Mouse (Mus musculus): ENCODE data around the gene Tcf20. TPM values are rescaled to one million over a fixed set of nuclear protein-coding genes. Genes with fewer than 3 reads are reported as not detected.

Tcf20 gene
- polyA plus RNA-seq, 1 experiment from 2014 or later = 4.2 TPM

DNA sequence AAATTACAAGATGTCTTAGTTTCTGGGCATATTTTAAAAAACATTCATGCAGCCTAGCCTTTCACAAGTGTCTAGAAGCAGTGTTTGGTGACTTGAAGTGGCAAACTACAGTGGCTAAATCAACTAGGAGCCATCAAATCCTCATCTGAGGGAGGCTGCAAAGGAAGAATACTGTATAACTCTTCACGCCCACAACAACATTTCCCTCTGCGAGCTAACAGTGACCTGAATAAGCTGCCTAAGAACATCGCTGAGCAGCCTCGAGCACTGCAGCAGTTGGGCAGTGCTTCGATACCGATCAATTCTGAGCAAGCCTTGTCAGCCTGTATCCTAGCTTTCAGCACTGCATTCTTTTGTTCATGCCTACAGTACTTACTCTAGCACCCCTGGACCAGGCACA is 157.8 kb downstream of the Tcf20 start:
- no peaks in the 10 kb centered on the region for H3K27me3 ChIP-seq

DNA sequence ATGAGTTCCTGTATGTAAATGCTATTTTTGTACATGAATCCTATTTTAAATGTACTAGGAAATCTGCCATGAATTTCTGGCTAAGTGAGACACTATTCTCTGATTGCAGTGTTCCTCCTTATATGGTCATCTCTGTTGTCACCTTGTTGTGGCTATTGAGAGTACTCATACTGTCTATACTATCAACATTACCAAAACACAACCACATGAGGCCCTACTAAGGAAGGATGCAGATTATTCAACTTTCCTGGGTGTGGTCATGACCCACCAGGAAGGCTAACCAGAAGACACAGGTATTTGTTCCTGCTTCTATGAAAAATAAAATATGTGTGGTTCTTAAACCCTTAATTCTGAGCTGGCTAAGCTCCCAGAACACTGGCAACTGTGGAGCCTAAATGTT is 161.8 kb downstream of the Tcf20 start:
- Histone ChIP-seq H3K27me3 (no peaks in the 10 kb centered on the region), H3K4me2 (no peak overlapping the region), H3K27ac (no peak overlapping the region), H3K4me3 (no peak overlapping the region), H3K9me3 (replicated peaks) (no peaks in the 10 kb centered on the region), H3K9ac (no peak overlapping the region), H3K36me3 (no peaks in the 10 kb centered on the region), H3K4me1 (replicated peaks) (peaks cover 7% of the 10 kb centered on the region; the same call in 1 of the 2 replicates)
- ATAC-seq (replicated peaks; ENCODE audit: insufficient number of reproducible peaks, insufficient read depth, low FRiP score, low read depth) = no peak

More for the DNA sequence above, 157.8 kb downstream of the Tcf20 start:
- Histone ChIP-seq H3K36me3 (no peaks in the 10 kb centered on the region), H3K27ac (no peak overlapping the region), H3K4me2 (no peak overlapping the region), H3K9ac (no peak overlapping the region), H3K9me3 (replicated peaks) (no peaks in the 10 kb centered on the region), H3K4me3 (no peak overlapping the region), H3K4me1 (replicated peaks) (peaks cover 3% of the 10 kb centered on the region; the same call in 1 of the 2 replicates)
- no peak for ATAC-seq (replicated peaks; ENCODE audit: insufficient number of reproducible peaks, insufficient read depth, low FRiP score, low read depth)
- WGBS = 77% methylated on average over 6 of the region's 6 CpGs

DNA sequence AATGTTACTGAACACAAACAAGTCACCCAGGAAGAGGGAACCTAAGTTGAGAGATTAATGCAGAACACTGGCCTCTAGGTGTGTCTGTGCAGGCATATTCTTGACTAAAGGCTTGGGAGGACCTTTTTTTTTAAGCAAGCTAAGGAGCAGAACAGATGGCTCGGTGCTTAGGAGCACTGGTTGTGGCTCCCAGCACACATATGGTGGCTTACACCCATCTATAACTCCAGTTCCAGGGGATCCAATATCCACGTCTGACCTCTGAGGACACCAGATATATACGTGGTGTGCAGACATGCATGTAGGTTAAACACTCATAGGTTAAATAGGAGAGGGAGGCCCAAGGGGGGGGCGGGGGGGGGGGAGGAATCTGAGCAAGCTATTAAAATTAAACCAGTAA is 165.3 kb downstream of the Tcf20 start:
- Histone ChIP-seq H3K4me1 (replicated peaks) (peaks cover 7% of the 10 kb centered on the region; the same call in 1 of the 2 replicates), H3K9ac (no peak overlapping the region), H3K4me3 (no peak overlapping the region), H3K27ac (no peak overlapping the region), H3K36me3 (no peaks in the 10 kb centered on the region), H3K27me3 (no peaks in the 10 kb centered on the region), H3K9me3 (replicated peaks) (no peaks in the 10 kb centered on the region), H3K4me2 (no peak overlapping the region)
- ATAC-seq (replicated peaks; ENCODE audit: insufficient number of reproducible peaks, insufficient read depth, low FRiP score, low read depth) = no peak
- WGBS = 80% methylated on average over 3 of the region's 4 CpGs

GRCm38 (mm10) chr15:82821657-82822056 is 166.0 kb downstream of the Tcf20 start:
- H3K4me3 ChIP-seq = no peak overlapping the region
- no peak overlapping the region for H3K4me2 ChIP-seq
- no peaks in the 10 kb centered on the region for H3K27me3 ChIP-seq
- no peak for ATAC-seq (replicated peaks; ENCODE audit: insufficient number of reproducible peaks, insufficient read depth, low FRiP score, low read depth)
- H3K9ac ChIP-seq = no peak overlapping the region
- no peaks in the 10 kb centered on the region for H3K36me3 ChIP-seq
- H3K4me1 ChIP-seq (replicated peaks) = peaks cover 7% of the 10 kb centered on the region; the same call in 1 of the 2 replicates
- 78% methylated on average over 1 of the region's 1 CpGs for WGBS
- H3K9me3 ChIP-seq (replicated peaks) = no peaks in the 10 kb centered on the region
- H3K27ac ChIP-seq = no peak overlapping the region

GRCm38 (mm10) chr15:82815296-82815695 is 172.4 kb downstream of the Tcf20 start:
- Histone ChIP-seq H3K4me3 (no peak overlapping the region), H3K9ac (no peak overlapping the region), H3K4me2 (no peak overlapping the region), H3K4me1 (replicated peaks) (no peaks in the 10 kb centered on the region), H3K36me3 (peaks cover 8% of the 10 kb centered on the region), H3K27me3 (no peaks in the 10 kb centered on the region), H3K9me3 (replicated peaks) (no peaks in the 10 kb centered on the region), H3K27ac (no peak overlapping the region)
- ATAC-seq (replicated peaks; ENCODE audit: insufficient number of reproducible peaks, insufficient read depth, low FRiP score, low read depth) = no peak
- WGBS = 84% methylated on average over 4 of the region's 4 CpGs

DNA sequence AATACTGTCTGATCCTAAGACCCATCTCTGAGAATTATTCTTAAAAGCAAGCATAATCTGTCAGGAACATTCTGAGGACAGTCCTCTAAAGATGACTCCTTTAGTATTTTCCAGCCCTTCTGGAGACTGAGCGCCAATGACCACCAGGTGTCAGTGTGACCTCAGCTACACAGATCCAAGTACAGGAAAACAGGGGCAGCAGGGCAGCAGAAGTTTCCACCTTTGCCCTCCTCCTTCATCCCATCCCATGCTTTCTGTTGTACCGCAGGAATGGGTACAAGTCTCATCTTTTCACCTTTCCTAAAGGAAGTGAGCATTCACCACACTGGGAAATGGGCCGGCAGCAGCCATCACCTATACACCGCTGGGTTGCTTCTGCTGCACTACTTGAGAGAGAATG is 172.9 kb downstream of the Tcf20 start:
- WGBS = 57% methylated on average over 4 of the region's 4 CpGs
- peak; percentile 27; the same call in 1 of the 2 replicates for ATAC-seq (replicated peaks; ENCODE audit: insufficient number of reproducible peaks, insufficient read depth, low FRiP score, low read depth)

GRCm38 (mm10) chr15:82814321-82814720 is 173.4 kb downstream of the Tcf20 start:
- 77% methylated on average over 7 of the region's 7 CpGs for WGBS
- Histone ChIP-seq H3K4me3 (no peak overlapping the region), H3K4me2 (no peak overlapping the region), H3K4me1 (replicated peaks) (no peaks in the 10 kb centered on the region), H3K27me3 (no peaks in the 10 kb centered on the region), H3K27ac (no peak overlapping the region), H3K36me3 (peaks cover 8% of the 10 kb centered on the region), H3K9ac (no peak overlapping the region), H3K9me3 (replicated peaks) (no peaks in the 10 kb centered on the region)
- ATAC-seq (replicated peaks; ENCODE audit: insufficient number of reproducible peaks, insufficient read depth, low FRiP score, low read depth) = no peak

More for the DNA sequence above, 172.9 kb downstream of the Tcf20 start:
- H3K27ac ChIP-seq = no peak overlapping the region
- H3K9ac ChIP-seq = no peak overlapping the region
- no peak overlapping the region for H3K4me2 ChIP-seq
- no peaks in the 10 kb centered on the region for H3K9me3 ChIP-seq (replicated peaks)
- H3K27me3 ChIP-seq = no peaks in the 10 kb centered on the region
- H3K36me3 ChIP-seq = peaks cover 8% of the 10 kb centered on the region
- no peaks in the 10 kb centered on the region for H3K4me1 ChIP-seq (replicated peaks)
- no peak overlapping the region for H3K4me3 ChIP-seq

- WGBS = 58% methylated on average over 1 of the region's 1 CpGs
- no peak for ATAC-seq (replicated peaks; ENCODE audit: insufficient number of reproducible peaks, insufficient read depth, low FRiP score, low read depth)
- H3K9me3 ChIP-seq (replicated peaks) = no peaks in the 10 kb centered on the region
- no peak overlapping the region for H3K9ac ChIP-seq
- H3K36me3 ChIP-seq = peaks cover 8% of the 10 kb centered on the region
- no peak overlapping the region for H3K27ac ChIP-seq
- H3K4me3 ChIP-seq = no peak overlapping the region
- H3K4me2 ChIP-seq = no peak overlapping the region
- no peaks in the 10 kb centered on the region for H3K27me3 ChIP-seq
- no peaks in the 10 kb centered on the region for H3K4me1 ChIP-seq (replicated peaks)
Measured at GRCm38 (mm10) chr15:82810556-82810955, 177.1 kb downstream of the Tcf20 start.

DNA sequence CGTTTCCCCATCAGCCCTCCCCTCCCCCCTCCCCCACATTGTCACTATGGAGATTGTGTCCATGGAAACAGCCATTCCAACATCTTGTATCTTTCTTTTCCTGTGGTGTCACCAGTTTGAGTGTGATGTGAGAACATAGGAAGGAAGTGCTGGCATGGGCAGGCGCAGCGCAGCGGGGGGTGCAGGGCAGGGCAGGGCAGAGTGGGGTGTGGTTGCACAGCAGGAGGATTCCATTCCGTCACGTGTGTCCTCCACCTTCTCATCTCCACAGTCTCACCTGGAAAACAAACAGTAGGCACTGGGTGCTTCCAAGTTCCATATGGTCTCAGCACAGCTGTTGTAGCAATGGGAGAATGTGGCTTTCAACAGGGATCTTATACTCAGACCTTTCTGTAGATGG is 178.2 kb downstream of the Tcf20 start:
- no peak overlapping the region for H3K9ac ChIP-seq
- ATAC-seq (replicated peaks; ENCODE audit: insufficient number of reproducible peaks, insufficient read depth, low FRiP score, low read depth) = no peak
- no peaks in the 10 kb centered on the region for H3K27me3 ChIP-seq
- peaks cover 8% of the 10 kb centered on the region for H3K36me3 ChIP-seq
- H3K27ac ChIP-seq = no peak overlapping the region
- WGBS = 74% methylated on average over 6 of the region's 6 CpGs
- H3K4me2 ChIP-seq = no peak overlapping the region
- no peak overlapping the region for H3K4me3 ChIP-seq
- no peaks in the 10 kb centered on the region for H3K9me3 ChIP-seq (replicated peaks)
- no peaks in the 10 kb centered on the region for H3K4me1 ChIP-seq (replicated peaks)

- no peak overlapping the region for H3K9ac ChIP-seq
- H3K4me3 ChIP-seq = no peak overlapping the region
- H3K4me1 ChIP-seq (replicated peaks) = no peaks in the 10 kb centered on the region
- H3K9me3 ChIP-seq (replicated peaks) = no peaks in the 10 kb centered on the region
- H3K27ac ChIP-seq = no peak overlapping the region
- H3K27me3 ChIP-seq = no peaks in the 10 kb centered on the region
- 81% methylated on average over 5 of the region's 5 CpGs for WGBS
- no peak for ATAC-seq (replicated peaks; ENCODE audit: insufficient number of reproducible peaks, insufficient read depth, low FRiP score, low read depth)
- H3K36me3 ChIP-seq = peaks cover 8% of the 10 kb centered on the region
- H3K4me2 ChIP-seq = no peak overlapping the region
Measured at GRCm38 (mm10) chr15:82806969-82807763, 180.5 kb downstream of the Tcf20 start.

DNA sequence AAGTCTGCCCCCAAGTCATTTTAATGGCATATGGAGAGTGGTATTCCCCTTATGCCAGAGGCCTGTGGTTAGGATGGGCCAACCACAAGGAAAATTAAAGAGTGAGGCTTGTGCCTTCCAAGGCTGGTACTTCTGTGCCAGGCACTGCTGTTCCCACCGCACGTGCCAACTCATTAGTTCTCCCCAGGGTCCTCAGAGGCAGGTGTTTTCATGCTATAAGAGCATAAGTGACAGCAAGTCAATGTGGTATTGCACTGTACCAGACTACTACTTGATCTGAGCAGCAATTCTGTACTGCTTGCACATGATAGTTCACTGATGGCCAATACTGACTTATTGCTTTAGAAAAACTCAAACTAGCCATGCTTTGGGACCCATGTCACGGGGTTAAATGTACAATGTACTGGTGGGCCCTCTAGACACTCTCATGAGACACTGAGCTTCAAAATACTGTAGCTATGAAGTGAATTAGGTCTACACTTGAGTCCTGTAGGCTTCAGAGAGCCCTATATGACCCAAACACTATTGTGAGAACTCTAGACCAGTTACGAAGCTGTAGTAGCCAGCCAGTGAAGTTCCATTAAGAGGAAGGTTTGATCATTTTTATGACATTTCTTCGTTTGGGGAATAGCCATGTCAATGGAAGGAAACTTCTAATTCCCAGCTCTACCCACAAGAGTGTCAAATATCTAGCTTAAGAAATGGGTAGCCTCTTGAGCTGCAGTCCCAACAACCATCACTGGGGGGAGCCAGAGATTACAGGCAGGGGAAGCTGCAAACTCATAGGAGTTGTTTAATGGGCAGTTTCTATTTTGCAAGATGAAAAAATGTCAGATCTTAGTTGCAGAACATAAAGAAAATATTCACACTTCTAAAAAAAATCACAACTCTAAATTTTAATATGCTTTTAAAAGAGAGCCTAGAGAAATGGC is 182.7 kb downstream of the Tcf20 start:
- H3K4me1 ChIP-seq (replicated peaks) = no peaks in the 10 kb centered on the region
- 71% methylated on average over 5 of the region's 5 CpGs for WGBS
- H3K36me3 ChIP-seq = no peaks in the 10 kb centered on the region
- no peaks in the 10 kb centered on the region for H3K9me3 ChIP-seq (replicated peaks)
- H3K4me2 ChIP-seq = no peak overlapping the region
- no peak overlapping the region for H3K9ac ChIP-seq
- no peak overlapping the region for H3K27ac ChIP-seq
- no peak overlapping the region for H3K4me3 ChIP-seq
- no peaks in the 10 kb centered on the region for H3K27me3 ChIP-seq
- no peak for ATAC-seq (replicated peaks; ENCODE audit: insufficient number of reproducible peaks, insufficient read depth, low FRiP score, low read depth)

Data from heart, embryonic 15.5 days (tissue).